Mouse (Mus musculus): ENCODE results near the gene Trim42.

- TF ChIP-seq GATA1 (IDR thresholded peaks at IDR 0.05; ENCODE audit: borderline replicate concordance, low read length) (no peak), FLI1 (IDR thresholded peaks at IDR 0.05; ENCODE audit: low read length) (no peak)
These were observed 54.2 kb downstream of the Trim42 start for GRCm38 (mm10) chr9:97315421-97316055.
